Mouse (Mus musculus): ENCODE results near the gene Lman2.
A peak's percentile ranks its signal among the peaks of the same experiment; 100 is the strongest.

Gene Lman2

GRCm38 (mm10) chr13:55362453-55363060 lies at the start of gene Lman2:
Gene Lman2, minus strand, starts transcription at chr13:55362783.
- DNase-seq (ENCODE audit: low read depth, low spot score): peak; percentile 94

GRCm38 (mm10) chr13:55411826-55412225 lies 49.2 kb upstream of the Lman2 start:
- no peak for DNase-seq (ENCODE audit: low read depth, low spot score)

- DNase-seq (ENCODE audit: low read depth, low spot score): no peak
These were observed 46.0 kb upstream of the Lman2 start for GRCm38 (mm10) chr13:55408546-55409120.

DNA sequence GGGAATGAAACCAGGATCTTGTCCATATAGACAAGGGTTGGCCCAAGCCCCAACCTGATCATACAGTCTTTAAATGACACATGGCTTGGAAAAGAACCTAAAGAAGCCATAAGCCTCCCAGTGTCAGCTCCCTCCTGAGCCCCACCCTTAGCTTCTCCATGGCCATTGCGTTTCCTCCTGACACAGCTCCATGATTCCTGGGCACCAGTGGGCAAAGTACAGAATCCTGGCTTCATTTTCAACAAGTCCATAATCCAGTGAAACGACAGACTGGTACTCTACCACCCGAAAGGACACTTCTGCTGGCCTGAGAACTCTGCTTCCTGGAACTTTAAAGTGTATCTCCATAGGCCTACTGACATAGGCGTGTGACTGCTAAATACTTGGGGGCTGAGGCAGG lies 44.8 kb upstream of the Lman2 start:
- DNase-seq (ENCODE audit: low read depth, low spot score): no peak

GRCm38 (mm10) chr13:55405783-55406390 lies 43.3 kb upstream of the Lman2 start:
- DNase-seq (ENCODE audit: low read depth, low spot score): no peak

DNA sequence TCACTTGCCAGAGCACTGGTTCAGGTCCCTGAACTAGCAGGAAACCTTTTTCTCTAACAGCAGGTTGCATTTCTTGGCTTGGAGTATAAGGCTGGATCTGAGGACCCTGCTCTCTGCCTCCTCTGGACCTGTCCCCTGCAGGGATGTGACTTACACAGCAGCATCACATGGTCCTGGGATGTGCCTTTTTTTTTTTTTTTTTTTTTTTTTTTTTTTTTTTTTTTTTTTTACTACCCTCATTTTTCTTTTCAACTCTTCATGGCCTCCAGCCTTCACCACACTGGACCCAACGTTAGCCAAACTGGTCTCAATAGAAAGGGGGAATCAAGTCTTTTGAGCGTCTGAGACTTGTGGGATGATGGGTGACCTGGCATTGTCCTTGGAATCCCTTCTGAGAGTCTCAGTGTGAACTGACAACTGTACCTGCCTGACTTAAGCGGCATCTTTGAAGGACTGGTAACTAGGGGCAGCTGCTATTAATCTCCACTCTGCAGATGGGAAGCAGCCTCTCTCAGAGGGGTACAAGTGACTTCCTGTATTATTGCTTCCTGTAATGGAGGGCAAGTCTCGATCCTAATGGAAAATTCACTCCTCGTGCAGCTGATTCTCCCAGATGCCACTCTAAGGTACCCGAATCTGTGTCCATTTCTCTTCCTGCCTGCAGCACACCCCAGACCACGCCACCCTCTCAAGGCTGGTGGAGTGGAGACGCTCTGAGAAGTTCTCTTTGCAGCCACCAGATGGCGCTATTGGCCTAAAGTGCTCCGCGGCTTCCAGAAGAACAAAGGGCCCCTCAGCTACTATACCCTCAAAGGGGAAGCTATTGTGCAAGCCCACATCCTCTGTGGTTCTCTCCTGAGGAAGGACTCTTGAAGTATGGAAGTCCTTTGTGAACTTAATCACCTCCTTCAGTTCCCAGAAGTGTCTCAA lies 42.5 kb upstream of the Lman2 start:
- DNase-seq (ENCODE audit: low read depth, low spot score): peak; percentile 32

DNA sequence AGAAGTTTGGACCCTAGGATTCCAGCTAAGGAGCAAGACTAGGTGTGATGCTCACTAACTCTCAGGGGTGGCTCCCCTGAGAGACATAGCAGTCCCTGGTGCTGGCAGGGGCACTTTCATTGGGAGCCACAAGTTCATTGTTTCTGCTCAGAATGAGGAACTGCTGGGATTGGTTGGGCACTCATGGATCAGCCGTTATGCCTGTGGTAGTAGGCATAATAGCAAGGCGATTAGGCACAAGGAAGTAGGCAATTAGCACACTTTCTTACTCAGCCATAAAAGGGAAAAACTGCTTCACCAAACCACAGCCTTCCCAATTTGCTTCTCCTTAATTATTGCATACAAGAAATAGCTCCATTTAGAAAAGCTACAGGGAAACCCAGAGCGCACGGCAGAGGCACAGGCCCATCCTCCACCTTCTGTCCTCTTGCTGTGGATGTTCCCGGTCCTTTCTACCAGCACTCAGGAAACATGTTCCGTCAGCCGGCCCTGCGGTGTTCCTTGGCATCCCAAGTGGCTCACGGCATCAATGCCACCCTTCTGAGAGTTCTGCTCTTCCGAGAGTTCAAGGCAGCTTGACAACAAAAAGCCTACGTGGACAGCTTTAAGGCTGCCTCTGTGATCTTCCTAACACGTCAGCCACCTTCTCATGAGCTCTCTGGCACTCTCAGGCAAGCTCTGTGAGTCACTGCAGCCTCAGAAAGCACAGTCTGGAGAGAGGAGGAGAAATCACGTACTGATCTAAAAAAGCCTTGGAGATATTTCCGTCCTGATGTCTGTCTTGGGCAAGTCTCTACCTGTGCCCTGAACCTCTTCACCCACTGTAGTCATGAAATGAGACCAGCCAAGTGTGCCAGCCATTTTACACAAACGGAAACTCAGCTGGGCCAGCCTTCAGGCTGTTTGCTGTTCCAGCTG lies 41.6 kb upstream of the Lman2 start:
- DNase-seq (ENCODE audit: low read depth, low spot score): no peak

- no peak for DNase-seq (ENCODE audit: low read depth, low spot score)
These were observed 40.7 kb upstream of the Lman2 start for GRCm38 (mm10) chr13:55403266-55403665.

- DNase-seq (ENCODE audit: low read depth, low spot score): no peak
These were observed 37.4 kb upstream of the Lman2 start for GRCm38 (mm10) chr13:55400039-55400346.

- no peak for DNase-seq (ENCODE audit: low read depth, low spot score)
These were observed 36.9 kb upstream of the Lman2 start for GRCm38 (mm10) chr13:55399300-55400038.

DNA sequence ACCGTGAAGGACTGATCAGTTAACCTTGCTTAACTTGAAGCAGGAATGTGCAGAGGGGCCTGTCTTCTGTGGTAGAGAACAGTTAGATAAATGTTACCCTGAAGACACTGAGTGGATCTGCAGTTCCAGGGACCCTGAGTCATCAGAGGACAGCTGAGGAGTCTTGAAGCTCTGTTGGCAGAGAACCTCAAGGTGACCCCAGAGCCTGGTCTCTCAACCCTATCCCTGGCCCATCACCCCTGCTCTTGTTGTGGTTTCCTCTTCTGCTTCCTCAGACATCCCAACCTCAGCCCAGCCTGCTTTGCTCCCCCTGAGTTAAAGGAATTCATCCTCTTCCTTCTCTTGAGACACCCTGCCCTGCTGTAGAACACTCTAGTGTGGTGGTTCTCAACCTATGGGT lies 35.5 kb upstream of the Lman2 start, which contains the start of gene Slc34a1:
Slc34a1 (plus strand) TSS at position 100 of the 400 bp plus-strand sequence.
- no peak for DNase-seq (ENCODE audit: low read depth, low spot score)

- no peak for DNase-seq (ENCODE audit: low read depth, low spot score)
These were observed 30.4 kb upstream of the Lman2 start for GRCm38 (mm10) chr13:55392933-55393332.

DNA sequence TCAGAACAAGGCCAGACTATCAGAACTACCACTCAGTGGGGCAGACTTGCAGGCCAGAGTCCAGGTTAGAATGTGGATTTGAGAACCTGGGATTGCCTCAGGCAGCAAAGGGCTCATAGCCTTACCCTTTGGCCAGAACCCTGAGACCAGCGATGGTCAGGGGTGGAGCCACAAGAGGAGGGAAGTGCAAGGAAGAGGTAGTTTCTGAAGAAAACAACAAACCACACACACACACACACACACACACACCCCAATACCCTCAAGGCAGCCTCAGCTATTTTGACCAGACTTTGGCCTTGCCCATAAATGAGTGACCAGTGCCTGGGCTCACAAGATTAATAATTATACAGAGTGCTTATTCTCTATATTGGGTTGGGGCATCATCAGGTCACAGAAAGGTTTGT lies 29.0 kb upstream of the Lman2 start:
- no peak for DNase-seq (ENCODE audit: low read depth, low spot score)

DNA sequence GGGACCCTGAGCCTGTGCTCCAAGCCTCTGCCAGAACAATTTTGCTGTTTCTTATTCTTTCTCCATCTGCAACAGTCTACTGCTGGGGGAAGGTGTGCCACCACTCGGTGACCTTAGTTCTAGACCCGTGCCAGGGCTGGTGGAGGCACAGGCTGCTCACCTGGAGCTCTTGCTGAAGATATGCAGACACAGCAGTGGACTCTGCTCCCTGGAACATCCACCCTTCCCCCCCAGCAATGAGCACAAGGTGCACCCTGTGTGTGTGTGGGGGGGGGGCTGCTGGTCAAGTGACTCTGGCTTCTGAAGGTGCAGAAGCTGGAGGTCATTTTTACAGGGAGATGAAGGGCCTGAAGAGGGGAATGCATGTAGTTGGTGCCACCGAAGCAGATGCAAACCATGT lies 28.1 kb upstream of the Lman2 start:
- no peak for DNase-seq (ENCODE audit: low read depth, low spot score)

DNA sequence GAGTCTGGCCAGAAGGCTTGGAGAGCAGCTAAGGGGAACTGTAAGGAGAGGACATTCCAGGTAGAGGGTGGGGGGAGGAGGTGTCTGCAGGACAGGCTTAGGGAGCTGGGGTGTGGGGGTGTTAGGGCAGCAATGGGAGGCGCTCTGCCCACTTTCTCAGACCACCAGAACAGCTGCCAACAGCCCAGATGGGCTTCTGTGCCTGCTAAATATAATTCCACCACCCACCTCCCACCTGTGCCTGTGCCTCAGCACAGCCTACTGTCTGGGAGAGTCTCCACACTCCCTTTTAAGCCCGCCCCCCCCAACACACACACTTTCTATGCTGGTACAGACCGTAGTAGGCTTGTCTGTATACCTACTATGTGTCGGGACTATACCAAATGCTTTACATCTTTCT lies 19.2 kb upstream of the Lman2 start:
- no peak for DNase-seq (ENCODE audit: low read depth, low spot score)

GRCm38 (mm10) chr13:55378907-55379580 lies 16.5 kb upstream of the Lman2 start:
- no peak for DNase-seq (ENCODE audit: low read depth, low spot score)

- no peak for DNase-seq (ENCODE audit: low read depth, low spot score)
These were observed 13.3 kb upstream of the Lman2 start for GRCm38 (mm10) chr13:55375877-55376276.

GRCm38 (mm10) chr13:55374206-55374924 lies 11.8 kb upstream of the Lman2 start:
- no peak for DNase-seq (ENCODE audit: low read depth, low spot score)

DNA sequence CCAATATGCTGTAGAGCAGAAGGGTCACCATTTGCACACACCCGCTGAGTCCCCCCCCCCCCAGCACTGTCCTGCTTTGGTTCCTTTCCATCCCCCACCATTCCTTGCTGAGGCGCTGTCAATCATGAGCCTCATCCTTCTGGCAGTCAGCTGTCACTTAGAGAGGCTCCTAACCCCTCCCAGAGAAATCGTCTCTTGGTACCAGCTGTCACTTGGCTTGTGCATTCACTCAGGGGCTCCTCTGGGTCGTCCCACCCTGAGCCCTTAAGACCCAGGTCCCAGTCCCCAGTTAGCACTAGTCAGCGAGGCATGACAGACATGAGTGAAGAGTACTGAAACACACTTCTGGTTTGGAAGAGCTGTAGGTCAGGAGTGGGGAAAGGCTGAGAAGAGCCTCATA lies 9.2 kb upstream of the Lman2 start:
- DNase-seq (ENCODE audit: low read depth, low spot score): no peak
